Mouse (Mus musculus): Measurements from ENCODE around the gene Plk3. TPM values are rescaled to one million over a fixed set of nuclear protein-coding genes. Genes with fewer than 3 reads are reported as not detected.

The Plk3 gene
- polyA plus RNA-seq, 1 experiment from 2014 or later: 4.0 TPM

DNA sequence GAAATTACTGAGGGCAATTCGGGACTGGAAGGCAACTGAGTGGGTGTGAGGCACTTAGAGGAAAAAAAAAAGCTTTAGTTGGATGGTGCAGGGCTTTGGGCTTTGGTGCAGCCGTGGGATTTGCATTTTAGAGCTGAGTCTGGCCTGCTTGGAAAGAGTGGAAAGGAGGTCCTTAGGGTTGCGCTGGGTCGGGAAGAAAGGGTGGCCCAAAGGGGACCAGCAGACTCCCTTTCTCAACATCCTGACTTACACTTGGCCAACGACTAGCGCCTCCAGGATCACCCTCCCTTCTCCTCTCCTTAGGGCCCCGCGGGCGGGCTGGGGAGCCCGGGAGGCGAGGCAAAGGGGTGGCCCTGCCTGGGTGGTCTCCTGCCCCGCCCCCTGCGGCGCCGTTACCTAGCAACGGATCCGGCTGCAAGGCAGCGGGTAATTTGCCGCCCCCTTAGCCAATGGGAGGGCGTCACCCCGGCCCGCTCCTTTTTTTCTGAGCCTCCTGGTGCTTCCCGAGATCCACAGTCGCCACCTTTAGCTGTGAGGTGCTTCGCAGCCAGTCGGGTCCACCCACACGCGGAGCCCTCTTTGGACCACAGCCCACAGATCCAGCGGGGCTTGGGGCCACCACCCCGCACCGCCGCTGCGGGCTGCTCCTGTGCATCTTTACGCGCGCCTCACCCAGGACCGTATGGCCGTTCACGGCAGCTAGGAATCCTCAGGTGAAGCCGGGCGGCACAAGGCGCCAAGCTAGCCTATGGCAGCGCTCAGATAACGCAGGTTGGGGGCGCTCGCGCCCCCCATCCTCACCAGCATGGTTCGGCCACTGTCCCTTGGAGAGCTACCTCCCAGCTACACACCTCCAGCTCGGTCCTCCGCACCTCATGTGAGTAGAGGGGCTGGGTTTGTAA, 38.0 kb downstream of the Plk3 start, which contains the start of gene Ptch2:
Gene Ptch2 (plus strand): TSS at position 525 of the 902 bp plus-strand sequence.
- Histone ChIP-seq H3K27me3 (replicated peaks; ENCODE audit: insufficient read depth, low read length) (no peaks in the 10 kb centered on the region), H3K9ac (replicated peaks; ENCODE audit: low read depth) (peak within 1 kb of the TSS; percentile 41; the same call in 1 of the 2 replicates), H3K36me3 (ENCODE audit: insufficient read depth, low read length) (no peaks in the 10 kb centered on the region), H3K27ac (ENCODE audit: low read length) (no peak within 1 kb of the TSS; the same call in 1 of the 2 replicates), H3K4me3 (ENCODE audit: low read depth, low read length) (peak within 1 kb of the TSS; percentile 48), H3K4me2 (replicated peaks; ENCODE audit: low read depth, low read length) (peak within 1 kb of the TSS; percentile 94), H3K4me1 (ENCODE audit: insufficient read depth, low read depth, low read length) (no peaks in the 10 kb centered on the region; the same call in 1 of the 2 replicates), H3K9me3 (ENCODE audit: low read length) (no peaks in the 10 kb centered on the region)
- TF ChIP-seq CTCF (IDR thresholded peaks at IDR 0.05) (no peak; the same call in 1 of the 2 replicates), EP300 (IDR thresholded peaks at IDR 0.05) (no peak)
- ATAC-seq (peak; percentile 77), DNase-seq (ENCODE audit: low spot score) (peak; percentile 68)
- WGBS: 3% methylated on average over 44 of the region's 50 CpGs

DNA sequence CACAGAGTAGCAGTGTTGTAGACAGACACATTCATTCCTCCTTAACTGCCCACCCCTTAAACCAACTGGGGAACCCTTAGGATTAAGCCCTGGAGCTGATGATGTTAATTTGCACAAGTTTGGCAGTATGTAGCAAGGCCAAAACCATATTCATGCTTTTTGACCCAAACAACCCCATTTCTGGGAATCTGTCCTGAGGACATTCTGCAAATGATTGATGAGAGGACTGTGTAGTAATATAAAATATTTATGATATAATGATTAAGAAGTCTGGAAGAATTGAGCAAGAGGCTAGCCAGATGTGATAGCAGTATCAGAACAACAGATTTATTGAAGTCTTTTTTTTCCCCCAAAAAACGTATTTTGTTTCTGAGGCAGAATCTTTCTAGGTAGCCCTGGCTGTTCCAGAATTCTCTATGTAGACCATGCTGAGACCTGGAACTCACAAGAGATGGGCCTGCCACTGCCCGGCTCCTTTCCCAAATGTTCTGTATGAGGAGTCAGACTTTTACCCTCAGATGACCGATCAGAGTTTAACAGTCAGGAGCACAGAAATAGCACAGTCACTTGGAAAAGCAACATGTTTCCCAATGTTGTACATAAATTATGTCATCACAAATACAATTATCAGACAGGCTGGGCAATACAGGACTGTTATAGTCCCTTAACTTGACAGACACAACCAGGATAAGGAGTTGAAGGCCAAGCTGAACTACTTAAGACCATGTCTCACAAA, 39.0 kb downstream of the Plk3 start:
- DNase-seq (ENCODE audit: low spot score) (peak; percentile 64), ATAC-seq (peak; percentile 22; the same call in 1 of the 2 replicates)
- 71% methylated on average over 3 of the region's 3 CpGs for WGBS
- H3K9ac ChIP-seq (replicated peaks; ENCODE audit: low read depth): no peak overlapping the region
- no peak overlapping the region for H3K4me3 ChIP-seq (ENCODE audit: low read depth, low read length)
- H3K9me3 ChIP-seq (ENCODE audit: low read length): no peaks in the 10 kb centered on the region
- H3K27ac ChIP-seq (ENCODE audit: low read length): no peak overlapping the region
- no peaks in the 10 kb centered on the region; the same call in 1 of the 2 replicates for H3K4me1 ChIP-seq (ENCODE audit: insufficient read depth, low read depth, low read length)
- no peaks in the 10 kb centered on the region for H3K27me3 ChIP-seq (replicated peaks; ENCODE audit: insufficient read depth, low read length)
- no peak overlapping the region for H3K4me2 ChIP-seq (replicated peaks; ENCODE audit: low read depth, low read length)
- no peaks in the 10 kb centered on the region for H3K36me3 ChIP-seq (ENCODE audit: insufficient read depth, low read length)
- TF ChIP-seq EP300 (IDR thresholded peaks at IDR 0.05) (peak; percentile 30; the same call in 1 of the 2 replicates), CTCF (IDR thresholded peaks at IDR 0.05) (no peak)

DNA sequence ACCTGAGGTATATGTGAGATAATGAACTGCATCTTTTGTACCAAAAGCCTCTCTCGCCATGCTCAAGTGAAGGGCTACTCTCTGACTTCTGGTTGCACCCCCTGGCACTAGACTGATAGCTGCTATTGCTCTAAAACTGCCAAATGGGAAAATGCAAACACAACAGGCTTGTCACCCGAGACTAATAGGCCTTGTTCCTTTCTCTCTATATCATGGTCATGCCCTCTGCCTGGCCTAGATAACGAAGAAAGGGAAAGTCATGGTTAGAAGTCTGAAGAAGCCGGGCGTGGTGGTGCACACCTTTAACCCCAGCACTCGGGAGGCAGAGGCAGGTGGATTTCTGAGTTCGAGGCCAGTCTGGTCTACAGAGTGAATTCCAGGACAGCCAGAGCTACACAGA, 43.2 kb downstream of the Plk3 start:
- Histone ChIP-seq H3K4me3 (ENCODE audit: low read depth, low read length) (no peak overlapping the region), H3K27ac (ENCODE audit: low read length) (no peak overlapping the region), H3K36me3 (ENCODE audit: insufficient read depth, low read length) (no peaks in the 10 kb centered on the region), H3K9ac (replicated peaks; ENCODE audit: low read depth) (no peak overlapping the region), H3K4me1 (ENCODE audit: insufficient read depth, low read depth, low read length) (no peaks in the 10 kb centered on the region), H3K9me3 (ENCODE audit: low read length) (no peaks in the 10 kb centered on the region), H3K27me3 (replicated peaks; ENCODE audit: insufficient read depth, low read length) (no peaks in the 10 kb centered on the region), H3K4me2 (replicated peaks; ENCODE audit: low read depth, low read length) (no peak overlapping the region)
- WGBS: 69% methylated on average over 7 of the region's 7 CpGs
- no peak for TF ChIP-seq EP300 (IDR thresholded peaks at IDR 0.05)
- TF ChIP-seq CTCF (IDR thresholded peaks at IDR 0.05): no peak
- no peak for ATAC-seq
- DNase-seq (ENCODE audit: low spot score): no peak

DNA sequence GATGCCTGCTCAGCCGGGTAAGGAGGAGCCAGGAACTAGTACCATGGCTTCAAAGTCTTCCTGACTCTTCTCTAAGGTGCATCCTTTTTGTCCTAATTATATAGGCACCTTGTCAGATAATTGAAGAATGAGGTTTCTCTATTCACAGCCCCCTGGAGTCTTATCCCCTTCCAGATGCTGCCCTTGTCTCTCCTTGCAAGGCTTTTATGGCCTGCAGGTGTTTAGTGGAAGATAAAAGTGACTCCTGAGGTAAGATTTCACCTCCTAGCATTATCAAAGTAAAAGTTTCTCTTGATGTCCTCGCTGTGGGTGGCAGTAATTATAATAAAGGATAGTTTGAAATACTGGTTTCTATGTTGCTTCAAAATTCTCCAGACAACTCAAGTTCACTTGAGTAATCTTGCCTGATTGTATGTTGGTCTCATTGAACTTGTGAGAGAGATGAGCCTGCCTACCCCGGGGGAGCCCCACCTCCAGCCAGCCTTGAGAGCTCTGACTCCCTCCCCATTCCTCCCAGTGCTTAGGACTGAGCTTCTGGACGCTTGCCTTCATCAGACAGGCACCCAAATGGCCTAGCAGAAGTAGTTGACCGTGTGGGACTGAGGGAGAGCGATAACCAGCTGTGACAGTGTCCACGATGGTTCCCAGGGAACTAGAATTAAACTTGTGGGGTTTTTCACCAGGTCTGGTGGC, 45.7 kb downstream of the Plk3 start:
- Histone ChIP-seq H3K27ac (ENCODE audit: low read length) (no peak overlapping the region), H3K27me3 (replicated peaks; ENCODE audit: insufficient read depth, low read length) (no peaks in the 10 kb centered on the region), H3K4me3 (ENCODE audit: low read depth, low read length) (no peak overlapping the region), H3K9me3 (ENCODE audit: low read length) (no peaks in the 10 kb centered on the region), H3K9ac (replicated peaks; ENCODE audit: low read depth) (no peak overlapping the region), H3K4me1 (ENCODE audit: insufficient read depth, low read depth, low read length) (no peaks in the 10 kb centered on the region), H3K36me3 (ENCODE audit: insufficient read depth, low read length) (no peaks in the 10 kb centered on the region), H3K4me2 (replicated peaks; ENCODE audit: low read depth, low read length) (no peak overlapping the region)
- WGBS: 75% methylated on average over 7 of the region's 7 CpGs
- TF ChIP-seq EP300 (IDR thresholded peaks at IDR 0.05) (no peak), CTCF (IDR thresholded peaks at IDR 0.05) (no peak)
- no peak for ATAC-seq
- DNase-seq (ENCODE audit: low spot score): no peak

Small RNA genes lying within 50 kb of the gene (microRNA-seq; reads per million reads assigned to microRNA genes)
- not detected for gene Gm22398

Other genes with a start within 250 kb of the Plk3 start
- 76.6 and 82.0 TPM in 2 replicates for gene Urod, start 139.6 kb downstream of the Plk3 start, polyA plus RNA-seq (2015; fragmentation: Nextera tagmentation; extraction: Ambion mirVana)
- 9.6 and 10.2 TPM in 2 replicates for gene Hectd3, start 138.6 kb downstream of the Plk3 start, polyA plus RNA-seq (2015; fragmentation: Nextera tagmentation; extraction: Ambion mirVana)
- 21.9 and 24.7 TPM in 2 replicates for gene Eif2b3, start 114.6 kb downstream of the Plk3 start, polyA plus RNA-seq (2015; fragmentation: Nextera tagmentation; extraction: Ambion mirVana)
- gene Ptch2, start 37.9 kb downstream of the Plk3 start, polyA plus RNA-seq (2015; fragmentation: Nextera tagmentation; extraction: Ambion mirVana): 3.6 and 4.0 TPM in 2 replicates
- 3.8 and 4.3 TPM in 2 replicates for gene Btbd19, start 8.2 kb downstream of the Plk3 start, polyA plus RNA-seq (2015; fragmentation: Nextera tagmentation; extraction: Ambion mirVana)
- 26.1 and 27.2 TPM in 2 replicates for gene Tctex1d4, start 7.2 kb downstream of the Plk3 start, polyA plus RNA-seq (2015; fragmentation: Nextera tagmentation; extraction: Ambion mirVana)
- 633 and 681 TPM in 2 replicates for gene Rps8, start 22.3 kb upstream of the Plk3 start, polyA plus RNA-seq (2015; fragmentation: Nextera tagmentation; extraction: Ambion mirVana)
- 2.0 and 3.0 TPM in 2 replicates for gene Kif2c, start 48.7 kb upstream of the Plk3 start, polyA plus RNA-seq (2015; fragmentation: Nextera tagmentation; extraction: Ambion mirVana)
- 23.5 and 27.6 TPM in 2 replicates for gene Tmem53, start 118.0 kb upstream of the Plk3 start, polyA plus RNA-seq (2015; fragmentation: Nextera tagmentation; extraction: Ambion mirVana)
- 3.8 and 5.0 TPM in 2 replicates for gene Armh1, start 118.2 kb upstream of the Plk3 start, polyA plus RNA-seq (2015; fragmentation: Nextera tagmentation; extraction: Ambion mirVana)

Data from lung, postnatal 0 days (tissue).